Mouse (Mus musculus): ENCODE measurements around the gene Reep6. TPM values are rescaled to one million over a fixed set of nuclear protein-coding genes. Genes with fewer than 3 reads are reported as not detected.

Gene Reep6
- polyA plus RNA-seq, 1 experiment from 2014 or later = 5.3 TPM

GRCm38 (mm10) chr10:80320340-80320760, 9.4 kb upstream of the Reep6 start, which contains the start of gene 2310011J03Rik:
Gene 2310011J03Rik (minus strand): TSS chr10:80320537.
- WGBS = under 1% methylated on average over 34 of the region's 34 CpGs

DNA sequence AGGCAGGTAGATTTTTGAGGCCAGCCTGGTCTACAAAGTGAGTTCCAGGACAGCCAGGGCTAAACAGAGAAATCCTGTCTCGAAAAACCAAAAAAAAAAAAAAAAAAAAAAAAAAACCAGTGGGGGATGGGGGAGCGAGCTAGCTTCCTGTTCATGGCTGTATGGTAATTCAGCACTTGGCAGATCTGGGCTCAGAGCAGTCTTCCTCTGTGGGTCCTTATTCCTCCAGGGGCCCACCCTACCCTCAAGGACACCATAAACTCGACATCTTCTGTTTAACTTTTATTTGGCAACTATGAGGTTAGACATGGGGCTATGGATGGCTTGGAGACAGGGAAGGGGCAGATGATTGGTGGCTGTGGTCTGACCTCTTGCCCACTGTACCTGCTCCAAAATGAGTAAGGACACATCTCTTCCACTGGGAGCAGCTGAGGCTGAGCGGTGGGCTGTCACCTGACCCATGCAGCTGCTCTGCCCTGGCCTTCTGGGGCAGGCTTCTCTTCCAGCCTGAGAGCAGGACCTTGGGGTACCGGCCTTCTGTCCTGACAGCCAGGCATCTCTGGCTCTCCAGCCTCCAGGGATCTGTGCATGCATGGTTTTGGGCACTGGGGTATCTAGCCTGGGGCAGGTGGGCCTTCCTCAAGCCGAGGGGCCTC, 8.6 kb upstream of the Reep6 start:
- no peak overlapping the region for H3K9ac ChIP-seq (replicated peaks; ENCODE audit: low read length)
- no peak overlapping the region for H3K4me3 ChIP-seq (replicated peaks; ENCODE audit: low read depth, low read length)
- H3K27ac ChIP-seq (replicated peaks; ENCODE audit: low read depth, low read length) = no peak overlapping the region
- DNase-seq (no peak), ATAC-seq (ENCODE audit: low FRiP score, low TSS enrichment) (no peak)
- no peaks in the 10 kb centered on the region for H3K27me3 ChIP-seq (ENCODE audit: control insufficient read depth, insufficient read depth, low read length)
- WGBS = 81% methylated on average over 6 of the region's 6 CpGs
- peaks cover 18% of the 10 kb centered on the region for H3K4me1 ChIP-seq (ENCODE audit: control insufficient read depth, insufficient read depth, low read length)
- peaks cover 29% of the 10 kb centered on the region for H3K36me3 ChIP-seq (ENCODE audit: control insufficient read depth, insufficient read depth, low read length)
- no peak overlapping the region for H3K4me2 ChIP-seq (ENCODE audit: low read length)
- no peaks in the 10 kb centered on the region for H3K9me3 ChIP-seq (ENCODE audit: control insufficient read depth, low read length)

More at GRCm38 (mm10) chr10:80320340-80320760, 9.4 kb upstream of the Reep6 start, which contains the start of gene 2310011J03Rik:
- peak within 1 kb of the TSS; percentile 70 for H3K27ac ChIP-seq (replicated peaks; ENCODE audit: low read depth, low read length)
- DNase-seq (peak; percentile 96), ATAC-seq (ENCODE audit: low FRiP score, low TSS enrichment) (peak; percentile 46; the same call in 1 of the 2 replicates)
- H3K4me3 ChIP-seq (replicated peaks; ENCODE audit: low read depth, low read length) = peak within 1 kb of the TSS; percentile 69
- H3K4me2 ChIP-seq (ENCODE audit: low read length) = peak within 1 kb of the TSS; percentile 97
- H3K4me1 ChIP-seq (ENCODE audit: control insufficient read depth, insufficient read depth, low read length) = peaks cover 18% of the 10 kb centered on the region
- peaks cover 37% of the 10 kb centered on the region for H3K36me3 ChIP-seq (ENCODE audit: control insufficient read depth, insufficient read depth, low read length)
- peak within 1 kb of the TSS; percentile 58 for H3K9ac ChIP-seq (replicated peaks; ENCODE audit: low read length)
- H3K9me3 ChIP-seq (ENCODE audit: control insufficient read depth, low read length) = no peaks in the 10 kb centered on the region
- no peaks in the 10 kb centered on the region for H3K27me3 ChIP-seq (ENCODE audit: control insufficient read depth, insufficient read depth, low read length)

DNA sequence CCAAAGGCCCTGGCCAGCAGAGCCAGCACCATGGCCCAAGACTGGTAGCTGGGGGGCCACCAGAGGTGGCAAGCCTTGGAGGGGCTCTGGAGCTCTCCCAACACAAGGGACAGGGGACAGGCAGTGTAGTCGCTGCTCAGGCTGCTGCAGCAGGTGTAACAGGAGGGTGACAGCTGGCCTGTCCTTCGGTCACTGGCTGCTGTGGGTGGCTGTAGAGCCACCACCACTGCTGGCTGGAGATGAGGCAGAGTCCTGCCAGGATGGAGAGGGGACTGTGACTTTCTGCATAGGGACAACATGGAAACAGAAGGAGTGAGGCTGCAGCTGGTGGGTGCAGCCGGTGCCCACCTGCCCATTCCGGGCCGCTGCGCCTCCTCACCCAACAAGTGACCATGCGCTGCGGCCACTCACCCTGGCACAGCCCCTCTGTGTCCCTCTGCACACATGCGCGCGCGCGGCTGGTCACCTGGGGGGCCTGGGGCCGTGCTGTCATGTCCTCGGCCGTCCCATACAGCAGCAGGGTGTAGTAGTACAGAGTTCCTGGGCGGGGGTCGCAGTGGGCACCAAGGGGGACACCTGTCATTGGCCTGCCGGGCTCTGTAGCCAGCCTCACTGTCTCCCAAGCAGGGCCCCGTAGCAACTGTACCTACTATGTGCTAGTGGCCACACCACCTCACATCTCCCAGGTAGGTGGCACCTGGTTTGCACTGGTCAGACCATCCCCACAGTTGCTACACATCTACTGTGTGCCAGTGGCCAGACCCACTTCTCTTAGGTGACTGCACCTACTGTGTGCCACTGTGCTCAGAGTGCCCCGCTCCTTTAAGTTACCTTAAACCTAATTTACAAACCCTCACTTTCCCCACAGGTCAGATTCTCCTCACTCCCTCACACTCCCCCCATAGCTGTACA, 7.8 kb upstream of the Reep6 start:
- H3K9ac ChIP-seq (replicated peaks; ENCODE audit: low read length) = no peak overlapping the region
- 94% methylated on average over 21 of the region's 21 CpGs for WGBS
- no peak for ATAC-seq (ENCODE audit: low FRiP score, low TSS enrichment)
- no peak for DNase-seq
- H3K4me2 ChIP-seq (ENCODE audit: low read length) = no peak overlapping the region
- no peaks in the 10 kb centered on the region for H3K9me3 ChIP-seq (ENCODE audit: control insufficient read depth, low read length)
- H3K27ac ChIP-seq (replicated peaks; ENCODE audit: low read depth, low read length) = no peak overlapping the region
- H3K36me3 ChIP-seq (ENCODE audit: control insufficient read depth, insufficient read depth, low read length) = peaks cover 21% of the 10 kb centered on the region
- H3K4me1 ChIP-seq (ENCODE audit: control insufficient read depth, insufficient read depth, low read length) = peaks cover 18% of the 10 kb centered on the region
- H3K4me3 ChIP-seq (replicated peaks; ENCODE audit: low read depth, low read length) = no peak overlapping the region
- H3K27me3 ChIP-seq (ENCODE audit: control insufficient read depth, insufficient read depth, low read length) = no peaks in the 10 kb centered on the region

DNA sequence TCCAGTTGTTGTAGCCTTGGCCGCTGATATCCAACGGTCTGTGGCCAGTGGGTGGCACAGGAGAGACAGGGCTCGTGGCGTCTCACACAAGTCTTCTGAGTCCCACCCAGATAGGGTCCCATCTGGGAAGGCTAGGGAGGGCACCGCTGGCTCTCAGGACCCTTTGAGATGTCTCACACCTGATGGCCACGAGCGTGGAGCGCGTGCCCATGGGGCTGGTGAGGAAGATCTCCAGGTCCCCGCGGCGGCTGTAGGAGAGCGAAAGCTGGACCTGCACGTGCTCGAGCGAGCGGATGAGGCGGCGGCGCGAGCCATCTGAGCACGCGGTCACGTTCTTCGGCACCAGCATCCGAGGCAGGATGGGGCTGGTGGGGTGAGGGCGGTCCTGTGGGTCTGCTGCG, 6.9 kb upstream of the Reep6 start:
- peak overlapping the region; percentile 54 for H3K9ac ChIP-seq (replicated peaks; ENCODE audit: low read length)
- no peak for ATAC-seq (ENCODE audit: low FRiP score, low TSS enrichment)
- no peaks in the 10 kb centered on the region for H3K9me3 ChIP-seq (ENCODE audit: control insufficient read depth, low read length)
- peaks cover 18% of the 10 kb centered on the region for H3K4me1 ChIP-seq (ENCODE audit: control insufficient read depth, insufficient read depth, low read length)
- H3K36me3 ChIP-seq (ENCODE audit: control insufficient read depth, insufficient read depth, low read length) = peaks cover 12% of the 10 kb centered on the region
- no peak for DNase-seq
- no peaks in the 10 kb centered on the region for H3K27me3 ChIP-seq (ENCODE audit: control insufficient read depth, insufficient read depth, low read length)
- H3K4me2 ChIP-seq (ENCODE audit: low read length) = peak overlapping the region; percentile 81
- peak overlapping the region; percentile 38 for H3K4me3 ChIP-seq (replicated peaks; ENCODE audit: low read depth, low read length)
- WGBS = 4% methylated on average over 28 of the region's 28 CpGs
- H3K27ac ChIP-seq (replicated peaks; ENCODE audit: low read depth, low read length) = no peak overlapping the region

- Histone ChIP-seq H3K27me3 (ENCODE audit: control insufficient read depth, insufficient read depth, low read length) (no peaks in the 10 kb centered on the region), H3K36me3 (ENCODE audit: control insufficient read depth, insufficient read depth, low read length) (peaks cover 5% of the 10 kb centered on the region; the same call in 1 of the 2 replicates), H3K9ac (replicated peaks; ENCODE audit: low read length) (peak overlapping the region; percentile 54), H3K9me3 (ENCODE audit: control insufficient read depth, low read length) (no peaks in the 10 kb centered on the region), H3K4me3 (replicated peaks; ENCODE audit: low read depth, low read length) (peak overlapping the region; percentile 38), H3K4me1 (ENCODE audit: control insufficient read depth, insufficient read depth, low read length) (peaks cover 18% of the 10 kb centered on the region), H3K27ac (replicated peaks; ENCODE audit: low read depth, low read length) (no peak overlapping the region), H3K4me2 (ENCODE audit: low read length) (peak overlapping the region; percentile 81)
- ATAC-seq (ENCODE audit: low FRiP score, low TSS enrichment) (peak; percentile 32; the same call in 1 of the 2 replicates), DNase-seq (no peak)
- 2% methylated on average over 46 of the region's 46 CpGs for WGBS
Measured at GRCm38 (mm10) chr10:80323261-80324119, 6.3 kb upstream of the Reep6 start.

- 77% methylated on average over 17 of the region's 17 CpGs for WGBS
- Histone ChIP-seq H3K9me3 (ENCODE audit: control insufficient read depth, low read length) (no peaks in the 10 kb centered on the region), H3K4me1 (ENCODE audit: control insufficient read depth, insufficient read depth, low read length) (peaks cover 22% of the 10 kb centered on the region), H3K9ac (replicated peaks; ENCODE audit: low read length) (no peak overlapping the region), H3K4me2 (ENCODE audit: low read length) (peak overlapping the region; percentile 81), H3K27ac (replicated peaks; ENCODE audit: low read depth, low read length) (no peak overlapping the region), H3K27me3 (ENCODE audit: control insufficient read depth, insufficient read depth, low read length) (no peaks in the 10 kb centered on the region), H3K4me3 (replicated peaks; ENCODE audit: low read depth, low read length) (no peak overlapping the region), H3K36me3 (ENCODE audit: control insufficient read depth, insufficient read depth, low read length) (no peaks in the 10 kb centered on the region)
- no peak for DNase-seq
- no peak for ATAC-seq (ENCODE audit: low FRiP score, low TSS enrichment)
Measured at GRCm38 (mm10) chr10:80324120-80325037, 5.4 kb upstream of the Reep6 start.

DNA sequence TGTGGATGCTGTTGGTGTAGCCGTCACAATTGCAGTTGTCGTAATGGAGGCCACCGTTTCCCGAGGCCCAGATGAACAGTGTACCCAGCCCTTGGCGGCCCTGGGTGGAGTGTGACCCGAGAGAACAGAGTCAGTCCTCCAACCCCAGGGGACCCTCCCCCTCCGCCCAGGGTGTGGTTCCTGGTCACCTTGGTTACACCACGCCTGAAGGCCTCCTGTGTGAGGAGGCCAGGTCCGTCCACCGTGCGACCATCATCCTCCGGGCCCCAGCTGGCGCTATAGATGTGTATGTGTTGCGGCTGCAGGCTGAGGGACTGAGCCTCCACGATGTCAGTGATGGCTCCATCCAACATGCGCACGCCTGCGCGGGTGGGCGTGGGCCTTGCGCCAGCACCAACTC, 4.7 kb upstream of the Reep6 start:
- Histone ChIP-seq H3K4me2 (ENCODE audit: low read length) (no peak overlapping the region), H3K36me3 (ENCODE audit: control insufficient read depth, insufficient read depth, low read length) (no peaks in the 10 kb centered on the region), H3K4me1 (ENCODE audit: control insufficient read depth, insufficient read depth, low read length) (peaks cover 19% of the 10 kb centered on the region), H3K4me3 (replicated peaks; ENCODE audit: low read depth, low read length) (no peak overlapping the region), H3K9ac (replicated peaks; ENCODE audit: low read length) (no peak overlapping the region), H3K9me3 (ENCODE audit: control insufficient read depth, low read length) (no peaks in the 10 kb centered on the region), H3K27ac (replicated peaks; ENCODE audit: low read depth, low read length) (no peak overlapping the region), H3K27me3 (ENCODE audit: control insufficient read depth, insufficient read depth, low read length) (no peaks in the 10 kb centered on the region)
- no peak for ATAC-seq (ENCODE audit: low FRiP score, low TSS enrichment)
- DNase-seq = no peak
- 83% methylated on average over 21 of the region's 21 CpGs for WGBS

Data from midbrain, embryonic 14.5 days (tissue).